Mouse (Mus musculus) embryonic fibroblast, embryonic 13.5 days (primary cell): ENCODE measurements around the gene Olfr51.

ENCODE experiments used
- CTCF ChIP-seq: IDR thresholded peaks from 2 replicates; pipeline ENCODE4 v1.5.1; 2011; ENCODE audit warnings: mild to moderate bottlenecking, control low read depth, low read length, moderate library complexity, borderline replicate concordance; ENCODE audit not compliant: insufficient read depth
- POLR2A ChIP-seq: IDR thresholded peaks from 2 replicates; pipeline ENCODE4 v1.6.1; 2011; ENCODE audit warnings: low read depth, mild to moderate bottlenecking, control low read depth, low read length, moderate library complexity

- no peak for TF ChIP-seq CTCF
- no peak for TF ChIP-seq POLR2A
Observed at GRCm38 (mm10) chr11:51032851-51033250, 29.5 kb downstream of the Olfr51 start.
